9 mouse cellular contexts compared by ENCODE assay signal in the genomic region with DNA sequence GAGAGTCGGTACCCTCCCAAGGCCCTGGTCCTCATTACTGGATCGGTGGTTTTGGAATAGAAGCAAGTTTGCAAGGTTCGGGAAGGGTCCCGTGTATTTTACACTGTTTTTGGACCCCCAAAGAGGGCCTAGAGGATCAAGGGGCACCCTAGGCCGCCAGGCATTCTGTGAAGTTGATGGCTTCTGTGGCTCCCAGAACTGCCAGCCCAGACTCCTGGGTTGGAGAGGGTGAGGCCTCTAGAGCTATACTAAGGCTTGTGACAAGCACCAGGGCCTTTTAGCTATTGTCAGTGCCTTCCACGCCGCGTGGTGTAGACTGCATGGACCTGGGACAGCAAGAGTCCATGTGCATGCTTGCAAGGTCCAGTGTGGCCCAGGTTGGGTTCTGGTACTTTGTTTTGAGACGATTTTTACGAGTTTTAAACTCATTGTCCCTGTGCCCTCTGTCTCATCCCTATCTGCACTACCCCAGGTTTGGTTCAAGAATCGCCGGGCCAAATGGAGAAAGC. TPM values are rescaled to one million over a fixed set of nuclear protein-coding genes. Genes with fewer than 3 reads are reported as not detected.
DNase-seq lines count a peak whose midpoint lies in the region; ATAC-seq lines count a peak whose summit lies in the region.
"Had no signal": no experiment of that assay in that cellular context is flagged by ENCODE, and none has a peak within 500 bp of the region (broad histone marks: within the 10 kb centered on the region; RNA-seq: fewer than 3 reads in every experiment).

No protein-coding gene starts in this region.

- no peak for ATAC-seq in kidney, embryonic 15.5 days (replicated peaks; ENCODE audit: low FRiP score)
- ATAC-seq in embryonic facial prominence, embryonic 11.5 days (replicated peaks; ENCODE audit: insufficient number of reproducible peaks, low FRiP score, low TSS enrichment, low read depth): no peak
- no peak for ATAC-seq in limb, embryonic 11.5 days (ENCODE audit: insufficient number of reproducible peaks, low FRiP score, low TSS enrichment, low read depth)
- ATAC-seq in stomach, embryonic 15.5 days (ENCODE audit: insufficient read depth, low FRiP score, low read depth): no peak
- no peak for ATAC-seq in monocyte, adult 5-6 weeks (replicated peaks; ENCODE audit: insufficient number of reproducible peaks, low FRiP score, low TSS enrichment, poor library complexity, severe bottlenecking)

- no peaks in the 10 kb centered on the region for H3K9me3 ChIP-seq in kidney, embryonic 15.5 days (replicated peaks)
- no peaks in the 10 kb centered on the region for H3K9me3 ChIP-seq in embryonic facial prominence, embryonic 11.5 days (replicated peaks; ENCODE audit: control insufficient read depth, low read length)
- H3K9me3 ChIP-seq in limb, embryonic 11.5 days (ENCODE audit: control insufficient read depth, low read length): no peaks in the 10 kb centered on the region
- no peaks in the 10 kb centered on the region for H3K9me3 ChIP-seq in stomach, embryonic 15.5 days
- H3K9me3 ChIP-seq: liver, embryonic 13.5 days had no signal

- DNase-seq in kidney, postnatal 4 days: peak; percentile 17 to 35
- peak; percentile 36 for DNase-seq in embryonic facial prominence, embryonic 11.5 days (ENCODE audit: low spot score)
- peak; percentile 59 for DNase-seq in limb, embryonic 11.5 days (ENCODE audit: low spot score)
- DNase-seq in right cerebral cortex, adult 18-20 months: no peak
- DNase-seq: kidney, adult 9 months; liver, embryonic 13.5 days had no signal

- H3K36me3 ChIP-seq in kidney, embryonic 15.5 days: no peaks in the 10 kb centered on the region
- no peaks in the 10 kb centered on the region for H3K36me3 ChIP-seq in embryonic facial prominence, embryonic 11.5 days (replicated peaks; ENCODE audit: control insufficient read depth, insufficient read depth, low read depth, low read length)
- H3K36me3 ChIP-seq in limb, embryonic 11.5 days (ENCODE audit: control insufficient read depth, insufficient read depth, low read length): no peaks in the 10 kb centered on the region
- no peaks in the 10 kb centered on the region for H3K36me3 ChIP-seq in stomach, embryonic 15.5 days
- H3K36me3 ChIP-seq: liver, embryonic 13.5 days had no signal

- H3K27ac ChIP-seq in kidney, embryonic 15.5 days: no peak overlapping the region
- no peak overlapping the region for H3K27ac ChIP-seq in embryonic facial prominence, embryonic 11.5 days (replicated peaks; ENCODE audit: low read depth, low read length)
- no peak overlapping the region for H3K27ac ChIP-seq in limb, embryonic 11.5 days (replicated peaks; ENCODE audit: low read depth, low read length)
- no peak overlapping the region for H3K27ac ChIP-seq in stomach, embryonic 15.5 days
- H3K27ac ChIP-seq: liver, embryonic 13.5 days had no signal

- peaks cover 96% of the 10 kb centered on the region for H3K27me3 ChIP-seq in kidney, embryonic 15.5 days
- H3K27me3 ChIP-seq in embryonic facial prominence, embryonic 11.5 days (ENCODE audit: control insufficient read depth, insufficient read depth, low read length): peaks cover 49% of the 10 kb centered on the region
- peaks cover 74% of the 10 kb centered on the region for H3K27me3 ChIP-seq in limb, embryonic 11.5 days (ENCODE audit: control insufficient read depth, insufficient read depth, low read length)
- H3K27me3 ChIP-seq in stomach, embryonic 15.5 days (replicated peaks): peaks cover 62% of the 10 kb centered on the region

- no peak overlapping the region for H3K4me2 ChIP-seq in kidney, embryonic 15.5 days
- H3K4me2 ChIP-seq in embryonic facial prominence, embryonic 11.5 days (ENCODE audit: low read depth, low read length): no peak overlapping the region
- peak overlapping the region; percentile 16; the same call in 1 of the 2 replicates for H3K4me2 ChIP-seq in limb, embryonic 11.5 days (ENCODE audit: low read depth, severe bottlenecking)
- peak overlapping the region; percentile 13; the same call in 1 of the 2 replicates for H3K4me2 ChIP-seq in stomach, embryonic 15.5 days

- WGBS in kidney, embryonic 15.5 days: 1% methylated on average over 12 of the region's 12 CpGs
- 3% methylated on average over 12 of the region's 12 CpGs for WGBS in embryonic facial prominence, embryonic 11.5 days
- WGBS in limb, embryonic 11.5 days: 3% methylated on average over 12 of the region's 12 CpGs
- 14% methylated on average over 12 of the region's 12 CpGs for WGBS in stomach, embryonic 15.5 days

- no peak overlapping the region for H3K4me3 ChIP-seq in kidney, embryonic 15.5 days (replicated peaks)
- peak overlapping the region; percentile 12; the same call in 1 of the 2 replicates for H3K4me3 ChIP-seq in embryonic facial prominence, embryonic 11.5 days (ENCODE audit: low read depth, low read length)
- peak overlapping the region; percentile 6; the same call in 1 of the 2 replicates for H3K4me3 ChIP-seq in limb, embryonic 11.5 days (ENCODE audit: low read depth, low read length)
- peak overlapping the region; percentile 17; the same call in 1 of the 2 replicates for H3K4me3 ChIP-seq in stomach, embryonic 15.5 days (replicated peaks)
- H3K4me3 ChIP-seq: liver, embryonic 13.5 days had no signal

- no peak overlapping the region for H3K9ac ChIP-seq in kidney, embryonic 15.5 days
- no peak overlapping the region; the same call in none of the 2 replicates for H3K9ac ChIP-seq in embryonic facial prominence, embryonic 11.5 days (replicated peaks; ENCODE audit: low read length)
- no peak overlapping the region; the same call in 1 of the 2 replicates for H3K9ac ChIP-seq in limb, embryonic 11.5 days (ENCODE audit: low read length)
- H3K9ac ChIP-seq in stomach, embryonic 15.5 days: no peak overlapping the region
- H3K9ac ChIP-seq: liver, embryonic 13.5 days had no signal

- H3K4me1 ChIP-seq in kidney, embryonic 15.5 days: peaks cover 42% of the 10 kb centered on the region
- peaks cover 5% of the 10 kb centered on the region for H3K4me1 ChIP-seq in embryonic facial prominence, embryonic 11.5 days (ENCODE audit: control insufficient read depth, insufficient read depth, low read length)
- H3K4me1 ChIP-seq in limb, embryonic 11.5 days (ENCODE audit: control insufficient read depth, insufficient read depth, low read length): 0 out of 2 replicates have a peak, but pooled peaks cover 5% of the 10 kb centered on the region
- peaks cover 28% of the 10 kb centered on the region for H3K4me1 ChIP-seq in stomach, embryonic 15.5 days

RNA-seq across cellular contexts. Expression of a gene that starts 18.2 kb away (rescaled TPM):
- 6.2 and 9.8 TPM in 2 replicates for polyA plus RNA-seq in kidney, embryonic 15.5 days (2015; fragmentation: Nextera tagmentation; extraction: Ambion mirVana)
- 35.6 and 41.4 TPM in 2 replicates for polyA plus RNA-seq in embryonic facial prominence, embryonic 11.5 days (2014; fragmentation: Nextera tagmentation; extraction: Ambion mirVana)
- 37.6 and 43.1 TPM in 2 replicates for polyA plus RNA-seq in limb, embryonic 11.5 days (2014; fragmentation: Nextera tagmentation; extraction: Ambion mirVana)
- 16.5 and 23.8 TPM in 2 replicates for polyA plus RNA-seq in stomach, embryonic 15.5 days (2015; fragmentation: Nextera tagmentation; extraction: Ambion mirVana)
- total RNA-seq in monocyte, adult 5-6 weeks (2017): not detected in 3 replicates

Comparison
In these comparisons a context has a peak if more than half of its experiments do, and no peak if none do; other contexts are left out.
1. H3K4me2 ChIP-seq: peak in limb, embryonic 11.5 days (single experiment) and stomach, embryonic 15.5 days (single experiment); none in kidney, embryonic 15.5 days (single experiment) and embryonic facial prominence, embryonic 11.5 days (single experiment).